8 mouse cellular contexts compared by ENCODE assay signal in the genomic region with DNA sequence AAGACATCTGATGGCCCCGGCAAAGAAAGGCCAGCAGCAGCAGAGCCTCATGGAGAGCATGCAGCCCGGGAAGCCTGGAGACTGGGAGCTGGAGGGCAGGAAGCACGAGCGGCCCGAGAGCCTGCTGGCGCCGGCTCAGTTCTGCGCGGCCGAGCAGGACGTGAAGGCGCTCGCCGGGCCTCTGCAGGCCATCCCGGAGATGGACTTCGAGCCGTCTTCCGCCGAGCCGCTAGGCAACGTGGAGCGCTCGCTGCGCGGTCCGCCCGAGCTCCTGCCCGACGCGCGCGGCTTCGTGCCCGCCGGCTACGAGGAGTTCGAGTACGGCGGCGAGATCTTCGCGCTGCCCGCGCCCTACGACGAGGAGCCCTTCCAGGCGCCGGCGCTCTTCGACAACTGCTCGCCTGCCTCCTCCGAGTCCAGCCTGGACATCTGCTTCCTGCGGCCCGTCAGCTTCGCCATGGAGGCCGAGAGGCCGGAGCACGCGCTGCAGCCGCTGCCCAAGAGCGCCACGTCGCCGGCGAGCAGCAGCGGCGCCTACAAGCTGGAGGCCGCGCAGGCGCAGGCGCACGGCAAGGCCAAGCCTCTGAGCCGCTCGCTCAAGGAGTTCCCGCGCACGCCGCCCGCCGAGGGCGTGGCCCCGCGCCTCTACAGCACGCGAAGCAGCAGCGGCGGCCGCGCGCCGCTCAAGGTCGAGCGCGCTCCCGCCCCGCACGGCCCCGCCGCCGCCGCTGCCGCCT. TPM values are rescaled to one million over a fixed set of nuclear protein-coding genes. Genes with fewer than 3 reads are reported as not detected.
DNase-seq lines count a peak whose midpoint lies in the region; ATAC-seq and TF ChIP-seq lines count a peak whose summit lies in the region.

Gene Gm10190, minus strand, starts transcription at position 553 of the 737 bp plus-strand sequence.

- peak; percentile 94 for ATAC-seq in liver, postnatal 0 days
- peak; percentile 99 for ATAC-seq in neural tube, embryonic 14.5 days (ENCODE audit: low read depth)

- H3K36me3 ChIP-seq in liver, postnatal 0 days (replicated peaks; ENCODE audit: insufficient read depth, low read length), result no peaks in the 10 kb centered on the region
- H3K36me3 ChIP-seq in neural tube, embryonic 14.5 days (ENCODE audit: control insufficient read depth, insufficient read depth, low read length), result no peaks in the 10 kb centered on the region

- no peak for TF ChIP-seq EP300 in liver, postnatal 0 days (IDR thresholded peaks at IDR 0.05; ENCODE audit: low read depth)

- peak within 1 kb of the TSS; percentile 41; the same call in 1 of the 2 replicates for H3K27ac ChIP-seq in liver, postnatal 0 days (ENCODE audit: low read depth)
- H3K27ac ChIP-seq in neural tube, embryonic 14.5 days (ENCODE audit: low read depth, low read length), result peak within 1 kb of the TSS; percentile 83

- intact Hi-C loops in heart, postnatal 36 days (cut with DNase I), result loop anchor here (5.0 kb wide), 2 partner anchors 109 to 1461 kb away; partner anchors contain the start of gene Sos1

- DNase-seq in ES-CJ7 (ENCODE audit: low read depth, low spot score), result peak; percentile 88
- peak; percentile 89 for DNase-seq in cerebellum, adult 9-11 months
- peak; percentile 86 for DNase-seq in forelimb bud, embryonic 11.5 days (ENCODE audit: low read depth, low spot score)
- DNase-seq in heart, postnatal 36 days, result peak; percentile 84 to 86
- DNase-seq in layer of hippocampus, adult 18-20 months (ENCODE audit: low spot score in 2 of 2), result peak; percentile 83 to 91
- DNase-seq in liver, postnatal 0 days, result peak; percentile 86
- DNase-seq in telencephalon, adult 2 months (ENCODE audit: low read depth, low spot score), result peak; percentile 87

- H3K4me2 ChIP-seq in liver, postnatal 0 days (ENCODE audit: low read depth, low read length), result peak within 1 kb of the TSS; percentile 72
- peak within 1 kb of the TSS; percentile 84 for H3K4me2 ChIP-seq in neural tube, embryonic 14.5 days (ENCODE audit: low read depth, low read length)

- peak within 1 kb of the TSS; percentile 54 for H3K9ac ChIP-seq in liver, postnatal 0 days (replicated peaks)
- peak within 1 kb of the TSS; percentile 72 for H3K9ac ChIP-seq in neural tube, embryonic 14.5 days (replicated peaks; ENCODE audit: low read depth, low read length)

- peak within 1 kb of the TSS; percentile 42 for H3K4me3 ChIP-seq in liver, postnatal 0 days (ENCODE audit: low read depth, low read length)
- H3K4me3 ChIP-seq in neural tube, embryonic 14.5 days (ENCODE audit: low read depth, low read length), result peak within 1 kb of the TSS; percentile 36

- H3K27me3 ChIP-seq in liver, postnatal 0 days (ENCODE audit: insufficient read depth, low read length), result 0 out of 2 replicates have a peak, but pooled peaks cover 7% of the 10 kb centered on the region
- no peaks in the 10 kb centered on the region for H3K27me3 ChIP-seq in neural tube, embryonic 14.5 days (ENCODE audit: control insufficient read depth, insufficient read depth, low read length)

- peaks cover 11% of the 10 kb centered on the region for H3K4me1 ChIP-seq in liver, postnatal 0 days (ENCODE audit: insufficient read depth)
- no peaks in the 10 kb centered on the region for H3K4me1 ChIP-seq in neural tube, embryonic 14.5 days (ENCODE audit: control insufficient read depth, insufficient read depth, low read length)

- TF ChIP-seq CTCF in liver, postnatal 0 days (IDR thresholded peaks at IDR 0.05; ENCODE audit: low read depth), result no peak

- no peaks in the 10 kb centered on the region for H3K9me3 ChIP-seq in liver, postnatal 0 days (ENCODE audit: low read length)
- H3K9me3 ChIP-seq in neural tube, embryonic 14.5 days (ENCODE audit: control insufficient read depth, low read length), result no peaks in the 10 kb centered on the region

- 7% methylated on average over 81 of the region's 102 CpGs for WGBS in liver, postnatal 0 days (ENCODE audit: insufficient replicate concordance)
- 4% methylated on average over 97 of the region's 102 CpGs for WGBS in neural tube, embryonic 14.5 days

RNA-seq across cellular contexts. Expression of gene Gm10190, which starts in this region (rescaled TPM):
- not detected for total RNA-seq in heart, postnatal 36 days (2021)
- 1 to 10 TPM; 1.7 to 1.8 TPM for total RNA-seq in layer of hippocampus, adult 18-20 months (2021)
- 0.51 and 0.92 TPM in 2 replicates for polyA plus RNA-seq in liver, postnatal 0 days (2015; fragmentation: Nextera tagmentation; extraction: Ambion mirVana)
- 2.1 and 2.5 TPM in 2 replicates for polyA plus RNA-seq in neural tube, embryonic 14.5 days (2014; fragmentation: Nextera tagmentation; extraction: Ambion mirVana)

Comparison
In these comparisons a context has a peak if more than half of its experiments do, and no peak if none do; other contexts are left out.
1. Peak in every context shown above with its lines: DNase-seq, ATAC-seq, H3K4me3 ChIP-seq and H3K27ac ChIP-seq.
2. Peak in DNase-seq in heart, postnatal 36 days; RNA of the gene not detected or under 1 TPM.
3. Peak in DNase-seq, ATAC-seq, H3K4me3 ChIP-seq, H3K27ac ChIP-seq, H3K9ac ChIP-seq and H3K4me2 ChIP-seq in liver, postnatal 0 days; RNA of the gene not detected or under 1 TPM.